8 mouse cellular contexts compared by ENCODE assay signal in the genomic region with DNA sequence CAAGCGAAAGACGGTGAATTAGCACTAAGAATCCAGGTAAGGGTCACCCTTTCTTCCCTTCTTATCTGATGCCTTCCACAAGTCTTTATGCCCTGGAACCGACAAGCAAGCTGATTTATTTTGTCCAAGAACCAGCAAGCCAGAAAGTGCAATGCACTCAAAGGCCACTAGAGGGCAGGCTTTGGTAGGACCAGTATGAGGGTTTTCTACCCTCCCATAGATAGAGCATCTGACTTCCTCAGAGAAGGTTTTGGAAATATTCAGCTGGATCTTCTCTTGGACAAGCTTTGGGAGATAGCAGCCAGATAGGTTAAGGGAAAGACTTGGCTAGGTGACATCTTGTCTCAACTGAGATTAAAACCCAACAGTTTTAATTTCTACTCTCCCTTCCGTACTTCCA. TPM values are rescaled to one million over a fixed set of nuclear protein-coding genes. Genes with fewer than 3 reads are reported as not detected.
A peak's percentile ranks its signal among the peaks of the same experiment; 100 is the strongest.
DNase-seq lines count a peak whose midpoint lies in the region; ATAC-seq and TF ChIP-seq lines count a peak whose summit lies in the region.

No protein-coding gene starts in this region.

- peak; percentile 81 for TF ChIP-seq CTCF in G1E (IDR thresholded peaks at IDR 0.05; ENCODE audit: low read depth, low read length)

- no peaks in the 10 kb centered on the region for H3K27me3 ChIP-seq in heart, embryonic 11.5 days (ENCODE audit: control insufficient read depth, insufficient read depth, low read length)
- no peaks in the 10 kb centered on the region for H3K27me3 ChIP-seq in G1E (ENCODE audit: insufficient read depth, low read length)

- H3K9me3 ChIP-seq in heart, embryonic 11.5 days (replicated peaks; ENCODE audit: control insufficient read depth, low read length), result no peaks in the 10 kb centered on the region
- H3K9me3 ChIP-seq in G1E (replicated peaks), result no peaks in the 10 kb centered on the region

- H3K4me2 ChIP-seq in heart, embryonic 11.5 days, result no peak overlapping the region

- 0 out of 2 replicates have a peak, but pooled peaks cover 2% of the 10 kb centered on the region for H3K36me3 ChIP-seq in heart, embryonic 11.5 days (ENCODE audit: control insufficient read depth, insufficient read depth, low read length)
- H3K36me3 ChIP-seq in G1E (replicated peaks), result peaks cover 62% of the 10 kb centered on the region

- 36% methylated on average over 4 of the region's 4 CpGs for WGBS in heart, embryonic 11.5 days (ENCODE audit: insufficient replicate concordance)

- peak; percentile 78 for DNase-seq in heart, adult 8-10 months (ENCODE audit: low spot score)
- no peak for DNase-seq in G1E (ENCODE audit: low spot score)
- DNase-seq in cerebellum, postnatal 25 days, result peak; percentile 69 to 81
- DNase-seq in heart, postnatal 36 days, result peak; percentile 71 to 82
- DNase-seq in left cerebral cortex, postnatal 36 days (ENCODE audit: low spot score in 2 of 2), result peak; percentile 33 to 60
- DNase-seq in retina, adult 2 months (ENCODE audit: low read depth, low spot score), result peak; percentile 36
- DNase-seq in thymus, postnatal 4 days, result peak; percentile 84

- intact Hi-C loops in heart, postnatal 36 days (cut with DNase I), result loop anchor here (2.0 kb wide), 2 partner anchors 40 to 110 kb away; a partner anchor contains a TSS
- intact Hi-C loops in left cerebral cortex, postnatal 36 days (cut with DNase I), result no loop called here

- H3K4me1 ChIP-seq in heart, embryonic 11.5 days (ENCODE audit: control insufficient read depth, insufficient read depth, low read length), result peaks cover 3% of the 10 kb centered on the region; the same call in 1 of the 2 replicates
- H3K4me1 ChIP-seq in G1E (ENCODE audit: insufficient read depth, low read depth, low read length), result peaks cover 48% of the 10 kb centered on the region

- ATAC-seq in heart, embryonic 11.5 days (replicated peaks; ENCODE audit: insufficient number of reproducible peaks, low FRiP score, low TSS enrichment), result no peak
- no peak for ATAC-seq in G1E (ENCODE audit: extremely low read depth, insufficient number of reproducible peaks, low FRiP score, poor library complexity, severe bottlenecking)

- H3K4me3 ChIP-seq in heart, embryonic 11.5 days (ENCODE audit: low read depth, low read length), result no peak overlapping the region
- no peak overlapping the region for H3K4me3 ChIP-seq in G1E (ENCODE audit: low read depth, low read length)

- H3K27ac ChIP-seq in heart, embryonic 11.5 days (ENCODE audit: low read depth, low read length), result no peak overlapping the region

- H3K9ac ChIP-seq in heart, embryonic 11.5 days (ENCODE audit: low read depth, low read length), result no peak overlapping the region

RNA-seq across cellular contexts. Expression of a gene that starts 39.9 kb away (rescaled TPM):
- total RNA-seq in heart, adult 8-10 months (2022), result 1 to 10 TPM; 3.4 to 6.1 (median 4.2) TPM
- 14.3 and 17.3 TPM in 2 replicates for polyA plus RNA-seq in heart, embryonic 11.5 days (2014; fragmentation: Nextera tagmentation; extraction: Ambion mirVana)
- total RNA-seq in G1E (2014; fragmentation: Nextera tagmentation) (87.3 and 92.6 TPM in 2 replicates), G1E (2017) (12.4 and 13.4 TPM in 2 replicates)
- 19.9 and 26.5 TPM in 2 replicates for polyA plus RNA-seq in G1E (2012)
- total RNA-seq in heart, postnatal 36 days (2021), result 1 to 10 TPM; 5.7 to 6.6 TPM
- total RNA-seq in left cerebral cortex, postnatal 36 days (2021), result 1 to 10 TPM in 1 of 2 experiments, under 1 TPM in 1; 0.99 to 1.1 TPM
